Mouse (Mus musculus): ENCODE results near the gene Scg5.

The Scg5 gene

DNA sequence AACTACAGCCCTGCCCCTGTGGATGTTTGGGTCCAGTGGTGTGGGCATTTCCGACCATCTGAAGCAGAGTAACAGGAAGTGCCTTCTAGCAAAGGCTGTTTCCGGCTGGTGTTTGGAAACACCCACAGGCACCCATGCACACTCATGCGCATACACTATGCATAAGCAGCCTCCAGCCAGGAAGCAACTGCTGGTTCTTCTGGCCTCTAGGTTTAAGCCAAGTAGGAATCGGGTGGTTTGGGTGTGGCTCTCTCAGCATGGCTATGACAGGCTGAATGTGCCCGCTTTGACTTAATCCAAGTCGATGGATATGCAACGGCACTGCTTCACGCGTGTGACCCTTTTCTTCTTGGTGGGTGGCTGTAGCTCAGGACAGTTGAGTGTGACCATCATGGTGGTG, 79.6 kb downstream of the Scg5 start:
- no peak for DNase-seq

DNA sequence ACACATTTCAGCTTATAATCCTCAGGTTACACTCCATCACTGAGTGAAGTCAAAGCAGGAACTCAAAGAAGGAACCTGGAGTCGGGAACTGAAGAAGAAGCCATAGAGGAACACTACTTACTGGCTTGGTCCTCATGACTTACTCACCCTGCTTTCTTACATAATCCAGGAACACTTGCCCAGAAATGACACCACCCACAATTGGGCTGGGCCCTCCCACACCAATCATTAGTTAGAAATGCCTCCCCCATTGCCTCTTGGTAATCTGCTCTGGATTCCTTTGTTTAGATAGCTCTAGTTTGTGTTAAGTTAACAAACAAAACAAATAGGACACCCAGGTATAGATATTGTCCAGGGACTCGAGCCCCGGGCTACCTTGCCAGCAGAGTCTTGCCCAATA, 100.3 kb downstream of the Scg5 start:
- DNase-seq = no peak
